Mouse (Mus musculus) mesoderm, embryonic 11.5 days (tissue): Measurements from ENCODE around the gene Map2k4.
A peak's percentile ranks its signal among the peaks of the same experiment; 100 is the strongest.

Experiments used
- DNase-seq: peaks from one replicate; pipeline ENCODE4 v3.0.0-alpha.2; 2012; ENCODE audit warnings: low read depth, low spot score

Map2k4 gene

DNA sequence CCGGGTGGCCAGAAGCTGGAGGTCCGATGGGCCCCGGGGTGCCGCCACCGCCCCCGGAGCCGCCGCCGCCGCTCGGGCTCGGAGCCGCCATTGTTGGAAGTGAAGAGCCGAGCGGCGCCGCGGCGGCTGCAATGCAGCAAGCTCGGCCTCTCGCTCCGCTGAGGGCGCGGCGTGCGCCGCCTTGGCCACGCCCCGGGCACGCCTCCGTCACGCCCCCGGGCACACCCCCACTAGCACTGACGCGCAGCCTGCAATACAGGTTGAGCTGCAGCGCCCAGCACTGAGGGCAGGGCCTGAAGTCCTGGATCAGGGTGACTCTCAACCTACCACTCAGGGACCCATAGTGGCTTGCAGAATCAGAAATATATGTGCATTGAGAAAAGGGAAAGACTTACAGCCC, at the start of gene Map2k4:
Map2k4 (minus strand) TSS at position 144 of the 400 bp plus-strand sequence.
- peak; percentile 95 for DNase-seq

DNA sequence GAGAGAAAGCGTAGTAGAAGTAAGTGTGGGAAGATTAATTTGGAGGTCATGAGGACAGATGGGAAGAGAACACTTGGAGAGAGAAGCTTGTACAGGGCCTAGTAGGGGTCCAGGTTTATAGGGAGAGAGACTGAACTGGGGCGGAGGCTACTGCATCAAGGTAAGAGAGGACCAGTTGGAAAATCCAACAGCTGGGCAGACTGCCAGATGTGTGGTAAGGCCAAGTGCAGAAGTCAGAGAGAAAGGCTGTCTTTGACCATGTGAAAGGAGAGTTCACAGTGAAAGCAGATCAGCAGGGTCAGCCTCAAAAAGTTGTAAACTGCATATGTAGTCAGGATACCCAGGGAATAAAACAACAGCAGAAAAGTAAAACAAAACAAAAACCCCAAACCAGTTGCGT, 36.5 kb upstream of the Map2k4 start:
- DNase-seq: no peak

DNA sequence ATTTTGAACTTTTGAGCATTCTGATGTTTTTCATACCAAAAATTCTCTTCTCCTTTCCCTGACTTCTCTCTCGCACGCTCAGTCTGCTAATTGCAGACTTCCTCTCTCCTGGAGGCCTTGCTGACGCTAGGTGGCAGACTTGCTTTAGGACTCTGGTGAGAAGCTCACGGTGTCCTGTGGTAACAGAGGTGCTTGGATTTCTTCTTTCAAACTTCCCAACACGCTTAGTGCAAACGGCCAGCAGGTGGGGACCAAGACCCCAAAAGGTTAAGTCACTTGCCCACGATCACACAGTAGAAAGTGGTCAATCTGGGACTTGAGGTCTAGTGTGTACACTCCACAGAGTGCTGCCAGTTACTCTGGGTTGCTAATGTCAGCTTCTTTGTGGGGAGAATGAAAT, 32.8 kb upstream of the Map2k4 start:
- DNase-seq: peak; percentile 74

DNA sequence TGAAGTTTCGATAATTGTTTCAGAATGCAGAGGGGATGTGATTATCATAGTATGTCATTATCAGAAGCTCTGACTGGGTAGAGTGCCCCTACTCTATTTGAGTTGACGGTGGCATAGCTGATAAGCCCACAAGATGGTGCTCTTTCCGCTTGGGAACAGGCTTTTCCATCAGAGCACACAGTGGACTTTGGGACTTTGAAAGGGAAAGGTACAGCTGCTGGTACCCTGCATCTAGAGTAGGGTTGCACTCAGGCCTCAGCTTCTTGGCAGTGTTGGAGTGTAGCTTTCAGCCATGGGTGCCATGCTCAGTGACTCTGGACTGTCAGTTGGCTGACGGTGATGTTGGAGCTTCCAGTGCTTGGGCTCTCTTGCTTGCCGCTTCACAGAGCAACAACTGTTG, 32.2 kb upstream of the Map2k4 start:
- DNase-seq: peak; percentile 22

DNA sequence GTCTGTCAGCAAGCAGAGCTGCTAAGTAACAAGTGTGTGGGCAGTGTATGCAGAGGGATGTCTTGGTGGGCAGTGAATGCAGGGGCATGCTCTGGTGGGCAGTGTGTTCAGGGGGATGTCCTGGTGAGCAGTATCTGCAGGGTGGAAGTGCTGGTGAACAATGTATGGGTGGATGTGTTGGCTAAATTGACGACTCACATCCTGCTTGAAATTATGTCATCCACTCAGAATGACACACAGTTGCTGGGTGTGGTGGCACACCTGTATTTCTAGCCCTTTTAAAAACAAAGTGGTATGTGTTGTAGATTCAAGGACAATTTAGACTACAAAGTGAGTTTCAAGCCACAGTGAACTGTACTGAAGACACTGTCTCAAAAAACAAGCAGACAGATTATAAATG, 30.1 kb upstream of the Map2k4 start:
- no peak for DNase-seq

DNA sequence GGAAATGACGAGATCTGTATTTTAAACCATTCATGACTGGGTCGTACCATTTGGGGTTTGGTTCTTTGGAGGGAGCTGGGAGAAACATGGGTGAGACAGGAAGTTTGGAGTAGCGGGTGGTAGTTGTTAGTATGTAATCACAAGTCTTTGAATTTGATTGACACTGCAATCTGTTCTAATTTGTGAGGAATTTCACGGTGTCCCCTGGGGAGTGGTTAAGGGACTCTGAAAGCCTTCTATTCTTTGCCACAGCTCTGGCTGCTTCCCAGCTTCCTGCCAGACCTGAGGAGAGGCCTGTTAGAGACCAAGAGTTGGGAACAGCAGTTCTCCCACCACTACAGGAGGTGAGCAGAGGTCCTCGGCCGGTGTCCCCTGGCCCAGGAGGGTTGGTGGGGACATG, 28.1 kb upstream of the Map2k4 start:
- peak; percentile 34 for DNase-seq

DNA sequence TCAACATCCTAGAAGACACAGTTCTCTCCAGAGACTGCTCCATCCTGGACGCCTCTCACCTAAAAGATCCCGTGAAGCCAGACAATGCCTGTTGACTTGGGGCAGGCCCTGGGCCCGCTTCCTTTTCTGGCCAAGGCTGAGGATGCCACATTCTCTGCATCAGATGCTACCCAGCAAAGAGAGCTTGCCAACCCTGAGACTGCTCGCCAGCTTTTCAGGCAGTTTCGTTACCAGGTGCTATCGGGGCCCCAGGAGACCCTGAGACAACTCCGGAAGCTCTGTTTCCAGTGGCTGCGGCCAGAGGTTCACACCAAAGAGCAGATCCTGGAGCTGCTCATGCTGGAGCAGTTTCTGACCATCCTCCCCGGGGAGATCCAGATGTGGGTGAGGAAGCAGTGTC, 26.3 kb upstream of the Map2k4 start:
- DNase-seq: no peak

DNA sequence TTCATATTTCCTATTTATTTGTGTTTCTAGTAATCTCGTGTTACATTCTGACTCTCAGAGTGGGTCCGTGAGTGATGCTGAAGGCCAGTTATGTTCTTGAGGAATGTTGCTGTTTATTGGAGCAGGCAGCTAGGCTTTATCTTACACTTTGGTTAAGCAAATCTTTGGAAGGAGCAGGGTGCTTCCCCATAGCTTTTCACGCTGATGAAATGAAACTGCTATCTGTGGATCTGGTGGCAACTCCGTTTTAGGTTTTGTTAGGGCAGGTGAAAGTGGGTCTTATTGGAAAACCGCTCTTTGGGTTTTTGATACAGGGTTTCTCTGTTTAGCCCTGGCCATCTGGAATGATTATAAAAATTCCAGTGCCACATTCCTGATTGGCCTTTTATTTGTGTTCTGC, 24.0 kb upstream of the Map2k4 start:
- no peak for DNase-seq

DNA sequence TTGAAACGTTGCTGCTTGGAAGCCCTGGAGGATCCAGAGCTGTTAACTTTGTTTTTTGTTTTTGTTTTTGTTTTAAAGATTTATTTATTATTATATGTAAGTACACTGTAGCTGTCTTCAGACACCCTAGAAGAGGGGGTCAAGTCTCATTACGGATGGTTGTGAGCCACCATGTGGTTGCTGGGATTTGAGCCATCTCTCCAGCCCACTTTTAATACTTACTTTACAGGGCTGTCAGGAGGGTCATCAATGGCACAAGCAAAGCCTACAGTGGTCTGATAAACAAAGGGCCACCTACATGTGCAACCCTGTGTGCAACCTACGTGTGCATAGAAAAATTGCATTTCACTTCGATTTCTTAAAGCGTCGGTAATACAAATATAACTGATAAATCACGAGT, 19.5 kb upstream of the Map2k4 start:
- no peak for DNase-seq

DNA sequence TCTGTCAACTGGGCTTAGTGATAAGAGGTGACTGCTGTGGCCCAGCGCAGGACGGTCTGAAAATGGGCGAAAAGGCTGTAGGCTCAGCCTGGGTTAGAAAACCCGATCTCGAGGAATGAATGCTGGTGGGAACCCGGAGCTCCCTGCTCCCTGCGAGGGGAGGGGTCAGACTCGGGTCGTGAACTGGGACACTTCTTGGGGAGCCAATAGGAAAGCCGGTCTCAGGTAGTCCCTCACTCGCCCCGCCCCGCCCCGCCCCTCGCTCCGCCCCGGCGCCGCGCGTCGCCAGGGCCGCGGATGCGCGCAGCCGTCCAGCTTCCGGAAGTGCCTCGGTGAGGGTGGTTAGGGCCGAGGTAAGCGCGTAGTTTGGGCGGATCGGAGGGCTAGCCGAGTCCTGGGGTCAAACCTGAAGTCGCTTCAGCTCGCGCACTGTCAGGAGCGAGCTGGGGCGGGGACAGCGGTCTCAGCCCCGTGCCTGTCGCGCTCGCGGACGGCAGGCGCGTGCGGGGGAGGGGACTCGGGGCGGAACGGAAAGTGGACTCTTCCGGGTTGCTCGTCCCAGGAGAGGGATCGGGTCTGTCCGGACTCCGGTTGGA, 18.9 kb upstream of the Map2k4 start, which contains the start of gene Zkscan6:
Zkscan6 (plus strand) TSS at position 267 of the 596 bp plus-strand sequence.
- DNase-seq: peak; percentile 91

DNA sequence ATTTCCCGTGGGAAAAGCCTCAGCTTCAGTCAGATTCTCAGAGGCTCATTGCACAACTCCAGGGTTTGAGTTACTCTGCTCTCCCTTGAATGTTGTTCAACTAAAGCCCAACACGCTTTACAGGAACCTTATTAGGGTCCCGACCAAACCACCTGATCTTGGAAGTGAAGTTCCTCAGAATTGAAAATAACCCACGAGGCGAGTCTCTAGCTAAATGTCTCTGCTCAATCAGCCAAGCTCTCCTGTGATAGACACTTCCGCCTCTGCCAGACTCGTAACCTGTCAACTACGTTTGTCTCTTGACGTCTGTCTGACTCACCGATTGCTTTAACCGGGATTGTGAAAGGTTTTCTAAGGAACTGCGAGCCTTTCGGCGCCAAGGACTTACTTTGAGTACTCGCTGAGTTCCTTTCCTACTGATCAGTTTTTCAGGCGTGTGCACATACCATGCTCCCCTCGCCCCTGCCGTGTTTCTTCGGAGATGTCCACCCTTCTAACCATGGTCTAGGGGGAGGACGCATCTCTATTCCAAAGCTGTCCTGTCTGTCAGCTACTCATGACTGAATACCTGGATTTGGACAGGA, 18.3 kb upstream of the Map2k4 start:
- peak; percentile 14 for DNase-seq

DNA sequence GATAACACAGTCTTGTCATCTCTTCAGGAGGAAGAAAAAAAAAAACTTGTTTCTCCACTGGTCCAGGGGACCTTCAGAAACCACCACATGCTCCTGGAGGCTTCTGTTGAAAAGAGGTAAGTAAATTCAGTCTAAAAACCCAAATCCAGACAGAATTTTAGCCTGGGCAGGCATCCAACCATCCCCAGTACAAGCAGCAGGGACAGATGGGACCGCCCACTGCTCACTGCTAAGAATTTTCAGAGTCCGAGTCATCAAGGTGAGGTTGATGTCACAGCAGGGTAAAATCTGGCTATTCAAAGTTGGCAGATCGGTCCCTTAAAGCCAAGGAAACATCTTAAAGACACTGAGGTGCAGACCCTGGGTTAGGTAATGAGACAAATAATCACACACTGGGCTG, 13.8 kb upstream of the Map2k4 start:
- no peak for DNase-seq

DNA sequence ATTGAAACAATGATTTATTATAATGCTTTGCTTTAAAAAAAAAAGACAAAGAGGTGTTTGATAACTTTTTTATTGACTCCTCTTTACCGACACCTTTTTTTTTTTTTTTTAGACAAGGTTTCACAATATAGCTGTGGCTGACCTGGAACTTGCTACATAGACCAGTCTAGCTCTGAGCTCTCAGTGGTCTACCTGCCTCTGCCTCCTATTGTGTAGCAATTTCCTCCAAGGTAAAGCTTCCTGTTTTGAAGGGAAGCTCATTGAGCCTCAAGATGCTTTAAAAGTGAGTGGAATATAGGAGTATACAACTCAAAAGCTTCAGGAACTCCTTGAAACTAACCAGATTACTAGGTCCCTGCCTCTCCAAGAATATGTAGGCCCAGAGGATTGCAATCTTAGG, 7.8 kb upstream of the Map2k4 start:
- no peak for DNase-seq

DNA sequence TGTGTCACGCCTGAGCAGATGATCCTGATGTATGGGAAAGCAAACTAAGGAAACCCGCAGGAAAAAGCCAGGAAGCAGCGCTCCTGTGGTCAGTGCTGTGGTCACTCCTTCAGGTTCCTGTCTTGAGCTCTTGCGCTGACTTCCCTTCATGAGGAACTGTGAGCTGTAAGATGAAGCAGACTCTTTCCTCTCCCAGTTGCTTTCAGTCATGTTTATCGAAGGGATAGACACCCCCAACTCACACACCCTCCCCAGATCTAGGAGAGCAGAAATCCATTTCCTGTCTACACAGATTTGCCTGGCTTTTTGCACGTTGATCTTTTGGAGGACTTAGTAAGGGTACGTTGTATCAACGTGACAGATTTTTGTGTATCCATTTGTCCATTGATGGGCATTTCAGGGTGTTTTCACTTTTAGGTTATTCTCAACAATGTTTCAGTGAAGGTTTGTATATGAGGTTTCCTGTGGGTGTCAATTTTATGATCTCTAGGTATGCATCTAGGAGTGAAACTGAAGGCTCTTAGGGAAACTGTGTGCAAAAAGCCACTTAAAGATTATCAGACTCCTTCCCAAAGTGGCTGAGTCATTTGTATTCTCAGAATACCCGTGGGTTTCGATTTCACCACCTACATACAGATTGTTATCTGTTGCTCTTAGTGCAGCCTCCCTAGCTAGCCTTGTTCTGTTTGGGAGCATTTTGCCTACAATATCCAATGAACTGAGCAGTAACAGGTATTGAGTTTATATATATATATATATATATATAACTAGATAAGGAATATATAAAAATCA, 6.5 kb upstream of the Map2k4 start:
- DNase-seq: no peak

DNA sequence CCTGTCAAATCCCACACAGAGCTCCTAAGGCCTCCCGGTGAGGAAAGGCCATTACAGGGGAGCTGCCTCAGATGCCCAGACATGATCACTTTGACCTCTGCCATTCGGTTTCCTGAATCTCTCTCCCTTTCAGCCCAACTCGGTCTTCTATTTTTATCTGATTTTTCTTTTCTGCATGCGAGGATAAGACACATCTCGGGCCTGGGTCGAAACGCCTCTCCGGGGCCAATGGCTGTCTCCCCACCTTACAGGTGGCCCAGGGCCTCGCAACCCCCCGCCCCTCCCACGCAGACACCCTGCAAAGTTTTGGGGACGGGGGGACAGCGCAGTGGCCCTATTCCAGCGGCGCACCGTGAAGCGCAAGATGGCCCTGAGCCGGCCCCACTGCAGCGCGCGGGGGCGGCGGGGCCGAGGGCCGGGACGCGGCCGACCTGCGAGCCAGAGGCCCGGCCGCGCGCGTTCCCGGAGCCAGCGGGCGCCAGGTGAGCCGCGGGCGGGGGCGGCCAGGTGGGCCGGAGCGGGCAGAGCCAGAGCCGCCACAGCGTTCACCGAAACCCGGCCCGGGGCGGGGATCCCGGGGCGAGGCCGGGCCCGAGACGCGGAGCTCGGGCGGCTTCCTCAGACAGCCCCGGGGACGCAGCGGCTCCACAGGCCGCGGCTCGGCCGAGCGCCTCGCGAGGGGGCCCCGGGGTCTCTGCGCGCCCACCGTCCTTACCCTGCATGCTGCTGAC, 511 bp downstream of the Map2k4 start:
- peak; percentile 24 for DNase-seq

DNA sequence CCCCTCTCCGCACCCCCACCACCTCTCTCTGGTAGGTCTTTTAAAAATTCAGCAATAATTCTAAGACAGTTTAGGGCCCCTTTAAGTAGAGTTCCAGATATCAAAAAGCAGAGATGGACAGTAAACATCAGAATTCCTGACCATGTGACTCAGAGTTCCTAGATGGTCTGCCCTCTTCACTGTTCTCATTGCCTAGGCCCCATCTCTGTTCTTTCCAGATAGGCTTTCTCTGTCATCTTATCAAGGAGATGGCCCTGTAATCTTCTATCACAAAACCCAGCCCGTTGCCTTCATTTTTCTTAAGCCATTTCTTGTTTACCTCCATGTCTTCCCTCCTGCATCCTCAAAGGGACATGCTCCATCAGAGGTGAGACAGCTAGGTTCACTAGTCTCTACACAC, 1.9 kb downstream of the Map2k4 start:
- no peak for DNase-seq

DNA sequence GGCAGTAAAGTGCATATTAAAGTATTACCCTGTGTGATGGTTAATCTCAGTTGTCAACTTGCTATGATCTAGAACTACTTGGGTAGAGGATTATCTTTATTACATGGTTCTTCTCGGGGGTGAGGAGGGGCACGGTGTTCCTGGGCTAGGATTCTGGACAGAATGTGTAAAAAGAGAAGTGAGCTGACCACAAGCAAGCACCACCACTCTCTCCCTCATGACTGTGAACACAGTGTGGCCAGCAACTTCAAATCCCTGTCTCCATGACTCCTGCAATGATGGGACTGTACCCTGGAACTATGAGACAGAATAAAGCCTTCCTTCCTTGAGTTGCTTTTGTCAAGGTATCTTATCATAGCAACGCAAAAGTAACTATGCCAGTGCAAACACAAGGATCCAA, 6.5 kb downstream of the Map2k4 start:
- no peak for DNase-seq

DNA sequence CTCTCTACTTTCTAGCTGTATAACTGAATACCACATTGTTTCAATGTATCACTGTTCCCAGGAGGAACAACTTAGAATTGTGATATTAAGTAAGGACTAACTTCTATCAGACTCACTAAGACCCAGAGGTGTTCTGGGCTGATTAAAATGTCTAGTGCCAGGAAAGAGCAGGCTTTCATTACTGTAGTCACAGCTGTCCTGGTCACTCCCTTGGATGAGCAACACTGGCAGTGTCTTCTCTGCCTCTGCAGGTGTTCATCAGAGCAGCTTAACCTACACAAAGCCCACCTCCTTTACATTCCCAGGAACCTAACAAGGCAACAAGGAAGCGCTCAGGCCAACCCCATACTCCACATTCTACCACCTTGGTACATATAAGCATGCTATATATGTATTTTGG, 8.5 kb downstream of the Map2k4 start:
- DNase-seq: no peak

DNA sequence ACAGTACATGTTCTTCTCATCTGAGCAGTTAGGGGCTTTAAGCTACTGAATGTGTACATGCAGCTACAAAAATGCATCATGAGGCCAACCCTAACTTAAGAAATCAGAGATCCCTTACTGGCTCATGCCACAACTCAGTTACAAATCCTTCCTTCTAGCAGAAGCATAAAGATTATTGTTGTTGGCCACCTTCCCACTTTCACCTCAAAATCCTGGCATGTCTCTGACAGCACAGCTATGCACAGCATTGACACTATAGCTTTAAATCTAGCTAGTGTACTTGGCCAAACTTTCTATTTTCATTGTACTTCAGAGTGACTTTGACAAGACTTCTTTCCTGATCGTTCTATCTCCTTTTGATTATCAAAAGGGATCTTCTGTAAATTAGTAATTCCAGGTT, 9.0 kb downstream of the Map2k4 start:
- no peak for DNase-seq

DNA sequence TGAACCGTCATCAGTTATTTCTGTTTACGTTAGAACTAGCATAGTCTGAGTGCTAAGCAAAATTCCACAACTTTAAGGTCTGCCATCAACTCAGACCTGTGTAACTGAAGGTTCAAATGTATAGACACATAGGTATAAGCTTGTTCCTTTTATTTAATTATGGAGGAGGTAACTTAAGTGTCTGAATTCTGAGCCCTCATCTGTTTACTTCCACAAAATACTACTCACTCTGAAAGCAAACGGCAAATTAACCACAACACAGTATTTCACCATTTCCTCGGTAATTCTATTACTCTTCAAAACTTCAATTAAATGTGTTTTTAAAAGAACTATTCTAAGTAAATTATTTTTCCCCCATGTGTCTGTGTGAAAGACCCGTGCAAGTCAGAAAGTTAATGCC, 10.3 kb downstream of the Map2k4 start:
- DNase-seq: no peak

DNA sequence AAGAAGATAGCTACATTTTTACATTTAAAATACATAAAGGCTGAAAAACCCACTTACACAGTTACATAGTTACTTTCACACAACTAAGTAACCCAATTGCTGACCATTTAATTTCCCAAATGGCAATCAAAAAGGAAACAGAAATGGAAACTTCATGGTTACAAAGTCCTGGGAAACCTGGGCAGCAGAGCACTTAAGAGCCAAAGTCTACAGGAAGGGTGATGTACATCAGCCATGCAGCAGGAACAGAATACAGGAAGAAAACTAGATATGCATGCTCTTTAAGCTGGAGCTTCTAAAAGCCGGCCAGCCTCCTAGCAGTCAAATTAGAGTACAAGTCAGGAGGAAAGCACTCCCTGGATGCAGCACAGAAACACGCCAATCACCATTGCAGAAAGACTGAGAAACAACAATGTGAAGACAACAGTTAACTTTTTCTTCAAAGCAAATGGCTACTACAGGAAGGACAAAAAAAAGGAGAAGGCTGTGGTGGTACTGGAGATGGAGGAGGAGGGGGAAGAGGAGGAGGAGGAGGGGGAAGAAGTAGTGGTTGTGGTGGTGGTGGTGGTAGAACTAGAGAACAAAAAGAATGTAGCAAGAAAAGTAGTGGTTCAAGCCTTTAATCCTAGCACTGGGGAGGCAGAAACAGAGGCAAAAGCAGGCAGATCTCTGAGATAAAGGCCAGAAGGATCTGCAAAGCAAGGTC, 11.0 kb downstream of the Map2k4 start:
- DNase-seq: no peak
